Mouse (Mus musculus) small intestine, adult 2 months (tissue): ENCODE data around the gene Clic1.

Experiments used
- CTCF ChIP-seq: fragments of 200-500 bp; IDR thresholded peaks from 2 replicates; pipeline ENCODE4 v1.5.1; 2012; ENCODE audit warnings: low read depth, mild to moderate bottlenecking, control low read depth, inconsistent platforms, low read length, moderate library complexity, mixed read lengths; ENCODE audit not compliant: insufficient replicate concordance, insufficient read length; ENCODE audit errors: extremely low read depth
- POLR2A ChIP-seq: fragments of 200-500 bp; IDR thresholded peaks from 2 replicates; pipeline ENCODE4 v1.6.1; 2012; ENCODE audit warnings: low read depth, mild to moderate bottlenecking, control low read depth, inconsistent platforms, low read length, moderate library complexity

DNA sequence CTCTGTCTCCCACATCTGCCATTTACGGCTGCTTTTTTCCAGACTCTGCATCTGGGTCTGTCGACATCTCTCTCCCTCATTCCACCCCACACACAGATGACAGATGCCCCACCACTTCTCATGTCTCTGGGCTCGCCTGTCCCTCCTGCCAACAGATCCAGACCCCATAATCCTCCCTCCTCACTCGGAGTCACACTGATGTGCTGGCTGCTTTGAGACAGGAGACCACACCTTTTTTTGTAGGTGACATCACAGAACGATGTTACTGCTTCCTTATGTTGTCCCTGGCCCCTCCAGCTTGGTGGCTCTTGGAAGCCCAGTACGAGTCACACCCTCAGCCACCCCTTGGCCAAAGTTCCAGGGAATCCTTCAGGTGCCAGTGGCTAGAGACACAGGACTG, 30.5 kb downstream of the Clic1 start:
- no peak for TF ChIP-seq POLR2A
- no peak for TF ChIP-seq CTCF
